Mouse (Mus musculus): ENCODE data around the gene Tnni2. TPM values are rescaled to one million over a fixed set of nuclear protein-coding genes. Genes with fewer than 3 reads are reported as not detected.

Tnni2 gene
- polyA plus RNA-seq, 2 experiments = 2.1 to 2.2 TPM

- Histone ChIP-seq H3K9ac (replicated peaks) (no peak overlapping the region), H3K9me3 (ENCODE audit: control insufficient read depth, low read length) (no peaks in the 10 kb centered on the region), H3K36me3 (replicated peaks; ENCODE audit: control insufficient read depth, insufficient read depth, low read depth) (no peaks in the 10 kb centered on the region), H3K4me1 (replicated peaks; ENCODE audit: control insufficient read depth in 2 of 2, insufficient read depth in 2 of 2, low read length in 1 of 2) (peaks cover 0 to 3% of the 10 kb centered on the region in 2 experiments; a peak in 1 of 4 replicates), H3K27ac (no peak overlapping the region), H3K4me2 (ENCODE audit: low read depth) (no peak overlapping the region), H3K4me3 (ENCODE audit: insufficient read depth in 1 of 2, low read depth in 2 of 2, low read length in 2 of 2) (no peak overlapping the region), H3K27me3 (ENCODE audit: control insufficient read depth, insufficient read depth, low read length) (no peaks in the 10 kb centered on the region)
- TF ChIP-seq CTCF (IDR thresholded peaks at IDR 0.05; ENCODE audit: low read depth) = no peak
- TF ChIP-seq EP300 (IDR thresholded peaks at IDR 0.05; ENCODE audit: low read depth) = no peak
- 67% methylated on average over 4 of the region's 4 CpGs for whole genome bisulfite sequencing (ENCODE audit: insufficient replicate concordance)
- DNase-seq (ENCODE audit: low read depth in 3 of 3, low spot score in 3 of 3) (no peak), ATAC-seq (ENCODE audit: insufficient read depth) (no peak)
Observed at GRCm38 (mm10) chr7:142446264-142446663, 4.7 kb downstream of the Tnni2 start.

- no peak for ATAC-seq (ENCODE audit: insufficient read depth)
- TF ChIP-seq CTCF (IDR thresholded peaks at IDR 0.05; ENCODE audit: low read depth) (no peak), EP300 (IDR thresholded peaks at IDR 0.05; ENCODE audit: low read depth) (no peak)
- no peak overlapping the region for H3K27ac ChIP-seq
- no peak overlapping the region for H3K9ac ChIP-seq (replicated peaks)
- no peak overlapping the region for H3K4me3 ChIP-seq (ENCODE audit: insufficient read depth in 1 of 2, low read depth in 2 of 2, low read length in 2 of 2)
- no peaks in the 10 kb centered on the region for H3K9me3 ChIP-seq (ENCODE audit: control insufficient read depth, low read length)
- 39% methylated on average over 6 of the region's 6 CpGs for WGBS (ENCODE audit: insufficient replicate concordance)
- H3K27me3 ChIP-seq (ENCODE audit: control insufficient read depth, insufficient read depth, low read length) = no peaks in the 10 kb centered on the region
- H3K36me3 ChIP-seq (replicated peaks; ENCODE audit: control insufficient read depth, insufficient read depth, low read depth) = no peaks in the 10 kb centered on the region
- DNase-seq (ENCODE audit: low read depth in 3 of 3, low spot score in 3 of 3) = no peak
- peaks cover 0 to 3% of the 10 kb centered on the region in 2 experiments; a peak in 1 of 4 replicates for H3K4me1 ChIP-seq (replicated peaks; ENCODE audit: control insufficient read depth in 2 of 2, insufficient read depth in 2 of 2, low read length in 1 of 2)
- no peak overlapping the region for H3K4me2 ChIP-seq (ENCODE audit: low read depth)
Observed at GRCm38 (mm10) chr7:142449038-142449617, 7.5 kb downstream of the Tnni2 start.

GRCm38 (mm10) chr7:142454706-142455105 lies 13.1 kb downstream of the Tnni2 start:
- DNase-seq (ENCODE audit: low read depth in 3 of 3, low spot score in 3 of 3) = no peak
- WGBS (ENCODE audit: insufficient replicate concordance) = 50% methylated on average over 1 of the region's 1 CpGs

GRCm38 (mm10) chr7:142455251-142455650 lies 13.6 kb downstream of the Tnni2 start:
- H3K27me3 ChIP-seq (ENCODE audit: control insufficient read depth, insufficient read depth, low read length) = no peaks in the 10 kb centered on the region
- H3K4me2 ChIP-seq (ENCODE audit: low read depth) = no peak overlapping the region
- H3K9me3 ChIP-seq (ENCODE audit: control insufficient read depth, low read length) = no peaks in the 10 kb centered on the region
- ATAC-seq (ENCODE audit: insufficient read depth) (no peak), DNase-seq (ENCODE audit: low read depth in 3 of 3, low spot score in 3 of 3) (no peak)
- no peak overlapping the region for H3K9ac ChIP-seq (replicated peaks)
- no peak overlapping the region for H3K27ac ChIP-seq
- no peaks in the 10 kb centered on the region for H3K36me3 ChIP-seq (replicated peaks; ENCODE audit: control insufficient read depth, insufficient read depth, low read depth)
- H3K4me1 ChIP-seq (replicated peaks; ENCODE audit: control insufficient read depth in 2 of 2, insufficient read depth in 2 of 2, low read length in 1 of 2) = peaks cover 0 to 17% of the 10 kb centered on the region in 2 experiments; a peak in 2 of 4 replicates
- H3K4me3 ChIP-seq (ENCODE audit: insufficient read depth in 1 of 2, low read depth in 2 of 2, low read length in 2 of 2) = no peak overlapping the region
- TF ChIP-seq EP300 (IDR thresholded peaks at IDR 0.05; ENCODE audit: low read depth) (no peak), CTCF (IDR thresholded peaks at IDR 0.05; ENCODE audit: low read depth) (no peak)
- 58% methylated on average over 2 of the region's 2 CpGs for WGBS (ENCODE audit: insufficient replicate concordance)

More at GRCm38 (mm10) chr7:142454706-142455105, 13.1 kb downstream of the Tnni2 start:
- Histone ChIP-seq H3K4me2 (ENCODE audit: low read depth) (no peak overlapping the region), H3K4me1 (replicated peaks; ENCODE audit: control insufficient read depth in 2 of 2, insufficient read depth in 2 of 2, low read length in 1 of 2) (peaks cover 0 to 17% of the 10 kb centered on the region in 2 experiments; a peak in 2 of 4 replicates), H3K4me3 (ENCODE audit: insufficient read depth in 1 of 2, low read depth in 2 of 2, low read length in 2 of 2) (no peak overlapping the region), H3K27ac (no peak overlapping the region), H3K9me3 (ENCODE audit: control insufficient read depth, low read length) (no peaks in the 10 kb centered on the region), H3K27me3 (ENCODE audit: control insufficient read depth, insufficient read depth, low read length) (no peaks in the 10 kb centered on the region), H3K36me3 (replicated peaks; ENCODE audit: control insufficient read depth, insufficient read depth, low read depth) (no peaks in the 10 kb centered on the region), H3K9ac (replicated peaks) (no peak overlapping the region)
- TF ChIP-seq CTCF (IDR thresholded peaks at IDR 0.05; ENCODE audit: low read depth) (no peak), EP300 (IDR thresholded peaks at IDR 0.05; ENCODE audit: low read depth) (no peak)
- ATAC-seq (ENCODE audit: insufficient read depth) = no peak

- TF ChIP-seq CTCF (IDR thresholded peaks at IDR 0.05; ENCODE audit: low read depth) (no peak), EP300 (IDR thresholded peaks at IDR 0.05; ENCODE audit: low read depth) (no peak)
- no peak overlapping the region for H3K27ac ChIP-seq
- DNase-seq (ENCODE audit: low read depth in 3 of 3, low spot score in 3 of 3) = no peak
- no peak overlapping the region for H3K4me2 ChIP-seq (ENCODE audit: low read depth)
- 55% methylated on average over 3 of the region's 3 CpGs for WGBS (ENCODE audit: insufficient replicate concordance)
- H3K36me3 ChIP-seq (replicated peaks; ENCODE audit: control insufficient read depth, insufficient read depth, low read depth) = no peaks in the 10 kb centered on the region
- peaks cover 0 to 17% of the 10 kb centered on the region in 2 experiments; a peak in 2 of 4 replicates for H3K4me1 ChIP-seq (replicated peaks; ENCODE audit: control insufficient read depth in 2 of 2, insufficient read depth in 2 of 2, low read length in 1 of 2)
- H3K27me3 ChIP-seq (ENCODE audit: control insufficient read depth, insufficient read depth, low read length) = no peaks in the 10 kb centered on the region
- no peak overlapping the region for H3K9ac ChIP-seq (replicated peaks)
- H3K4me3 ChIP-seq (ENCODE audit: insufficient read depth in 1 of 2, low read depth in 2 of 2, low read length in 2 of 2) = no peak overlapping the region
- no peak for ATAC-seq (ENCODE audit: insufficient read depth)
- H3K9me3 ChIP-seq (ENCODE audit: control insufficient read depth, low read length) = no peaks in the 10 kb centered on the region
Observed at GRCm38 (mm10) chr7:142456806-142457205, 15.2 kb downstream of the Tnni2 start.

All from liver, embryonic 14.5 days (tissue).